Mouse (Mus musculus) A20 (cell line): Measurements from ENCODE around the gene Olfr92.

ENCODE experiments used
- DNase-seq: peaks from one replicate; pipeline ENCODE4 v3.0.0-alpha.2; 2011; ENCODE audit warnings: low read depth, low spot score

The Olfr92 gene

DNA sequence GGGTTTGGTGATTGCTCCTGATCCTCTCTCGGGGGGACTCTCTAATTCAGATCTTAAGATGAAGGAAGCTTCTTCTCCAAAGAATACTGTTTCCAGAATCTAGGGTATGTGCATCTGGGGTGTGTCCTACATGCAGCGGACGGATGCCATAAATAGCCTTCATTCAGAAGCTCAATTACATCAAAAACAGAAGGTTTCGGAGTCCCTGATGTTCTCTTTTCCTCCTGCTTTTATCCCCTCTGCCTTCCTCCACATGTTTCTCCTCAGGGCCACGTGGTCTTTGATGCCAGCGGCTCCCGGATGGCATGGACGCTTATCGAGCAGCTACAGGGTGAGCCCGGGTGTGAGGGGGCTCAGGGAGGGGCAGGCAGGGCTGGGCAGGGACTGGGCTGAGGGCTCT is 56.8 kb downstream of the Olfr92 start:
- DNase-seq, result no peak

DNA sequence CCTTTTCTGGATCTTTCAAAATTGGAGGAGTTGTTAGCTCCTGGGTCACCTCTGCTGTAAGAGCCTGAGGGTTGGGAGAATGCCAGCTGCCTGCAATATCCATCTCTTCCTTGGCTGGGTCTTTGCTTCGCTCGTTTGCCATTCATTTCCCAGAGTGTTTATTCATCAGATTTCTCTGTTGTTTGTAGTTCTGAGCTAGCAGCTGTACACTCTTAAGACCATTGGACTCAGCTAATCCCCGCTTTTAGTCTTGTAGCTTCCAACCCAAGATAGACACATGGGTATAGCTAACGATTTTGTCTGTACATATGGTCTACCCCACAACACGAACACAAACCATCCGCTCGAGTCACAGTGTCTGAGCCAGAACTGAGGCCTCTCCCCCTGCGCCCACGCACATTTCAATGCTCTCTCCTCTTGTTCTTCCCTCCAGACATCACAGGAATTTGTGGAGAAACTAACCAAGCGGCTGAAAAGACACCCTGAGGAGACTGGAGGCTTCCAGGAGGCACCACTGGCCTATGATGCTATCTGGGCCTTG is 57.7 kb downstream of the Olfr92 start:
- no peak for DNase-seq

DNA sequence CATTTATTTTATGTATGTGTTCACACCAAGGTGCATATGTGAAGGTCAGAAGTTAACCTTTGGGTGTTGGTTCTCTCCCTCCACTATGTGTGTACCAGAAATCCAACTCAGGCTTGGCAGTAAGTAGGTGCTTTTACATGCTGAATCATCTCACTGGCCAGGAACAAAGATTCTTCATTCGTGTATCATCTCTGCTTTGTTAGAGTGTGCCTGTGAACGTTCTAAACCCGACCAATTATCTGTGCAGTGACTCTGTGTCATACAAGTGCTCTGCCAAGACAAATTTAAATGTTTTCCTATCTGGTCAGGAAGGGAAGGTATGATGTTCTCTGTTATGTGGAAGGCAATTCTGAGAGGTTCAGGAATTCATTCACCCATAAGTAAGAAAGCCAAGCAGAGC is 58.5 kb downstream of the Olfr92 start:
- DNase-seq, result no peak
